Mouse (Mus musculus) erythroblast, embryonic 14.5 days (primary cell): ENCODE results near the gene Cideb.

ENCODE experiments used
- GATA1 ChIP-seq: IDR thresholded peaks from 2 replicates; pipeline ENCODE4 v1.6.1; 2012; ENCODE audit warnings: low read length, inconsistent platforms, mixed read lengths
- TAL1 ChIP-seq: IDR thresholded peaks from 3 replicates; pipeline ENCODE4 v1.6.1; 2012; ENCODE audit warnings: low read length, inconsistent platforms, mixed read lengths

GRCm38 (mm10) chr14:55780736-55781135, 22.5 kb upstream of the Cideb start:
- TF ChIP-seq GATA1 (no peak), TAL1 (no peak)
